Mouse (Mus musculus): ENCODE measurements around the gene Saxo1. TPM values are rescaled to one million over a fixed set of nuclear protein-coding genes. Genes with fewer than 3 reads are reported as not detected.

The Saxo1 gene
- total RNA-seq, 2 experiments from 2014 or later: not detected

DNA sequence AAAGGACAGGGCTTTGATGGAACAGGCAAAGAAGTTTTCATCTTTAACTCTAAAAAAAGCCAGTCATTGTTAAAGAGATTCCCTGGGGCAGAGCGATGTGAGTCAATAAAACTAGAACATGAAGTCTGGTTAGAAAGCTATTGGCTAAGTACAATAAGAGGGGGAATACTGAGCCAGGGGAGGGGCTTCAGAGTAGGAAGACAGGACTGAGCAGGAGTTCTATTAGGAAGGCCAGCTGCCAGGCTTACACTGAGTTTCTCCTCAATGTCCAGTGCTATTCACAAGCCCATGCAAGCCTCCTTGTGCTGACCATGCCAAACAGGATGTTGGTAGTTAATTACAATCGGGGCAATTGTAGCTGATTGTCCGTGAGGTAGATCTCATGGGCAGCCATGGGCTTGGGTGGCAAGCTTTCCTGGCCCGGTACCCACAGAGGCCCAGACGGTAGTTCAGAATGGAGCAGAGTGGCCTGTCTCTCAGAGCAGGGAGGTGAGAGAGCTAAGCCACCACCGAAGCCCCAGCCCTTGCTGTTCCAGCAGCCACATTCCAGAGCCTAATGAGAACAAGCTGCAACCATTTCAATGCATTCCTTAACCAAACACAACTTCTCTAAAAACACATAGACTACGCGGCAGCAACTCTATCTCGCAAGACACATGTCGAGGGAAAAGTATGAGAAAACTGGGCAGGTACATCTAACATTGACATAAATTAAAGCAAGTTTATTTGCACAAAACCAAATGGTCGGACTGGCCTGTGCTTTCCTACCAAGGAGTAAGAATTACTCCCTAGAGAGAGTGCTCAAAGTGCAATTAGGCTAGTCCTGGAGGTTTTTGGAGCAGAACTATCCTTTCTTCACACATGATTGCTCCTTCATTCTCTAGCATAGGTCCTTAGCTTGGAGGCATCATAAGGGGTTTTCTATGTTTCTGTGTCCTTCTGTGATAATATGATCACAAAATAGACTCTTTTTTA lies 30.7 kb downstream of the Saxo1 start:
- no peak for DNase-seq

DNA sequence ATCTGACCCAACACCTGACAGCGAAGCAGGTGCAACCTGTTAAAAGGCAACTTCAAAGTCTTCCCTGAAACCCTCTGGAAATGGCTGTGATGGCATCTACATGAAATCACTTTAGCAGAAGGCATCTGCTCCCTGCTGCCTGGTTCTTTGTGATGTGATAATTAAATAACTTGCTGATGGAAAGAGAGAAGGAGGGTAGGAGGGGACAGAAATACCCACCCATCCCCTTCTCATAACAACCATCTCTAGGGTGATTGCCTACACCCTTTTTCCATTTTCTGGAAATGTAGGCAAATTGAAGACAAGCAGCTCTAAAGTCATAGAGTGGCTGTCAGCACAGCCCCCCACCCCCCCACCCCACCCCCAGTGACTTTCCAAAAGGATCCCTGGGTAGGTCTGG lies 33.6 kb downstream of the Saxo1 start:
- DNase-seq: no peak

DNA sequence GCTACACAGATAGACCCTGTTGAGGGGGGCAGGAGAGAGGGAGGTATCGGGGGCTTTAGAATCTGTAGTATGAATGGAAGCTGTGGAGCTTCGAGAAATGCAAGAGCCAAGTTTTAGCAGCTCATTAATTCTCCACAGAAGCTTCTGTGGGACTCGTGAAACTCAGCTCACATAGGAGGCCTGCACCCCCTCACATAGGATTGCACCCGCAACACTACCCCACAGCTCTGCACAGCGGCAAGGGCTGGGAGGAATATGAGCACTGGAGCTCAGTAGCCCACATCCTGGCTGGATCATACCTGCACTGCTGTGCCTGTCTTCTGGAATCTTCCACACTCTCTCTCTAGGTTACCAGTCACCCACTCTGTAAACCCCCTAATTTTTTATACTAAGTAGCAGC lies 34.4 kb downstream of the Saxo1 start:
- DNase-seq: no peak

GRCm38 (mm10) chr4:86520695-86521094 lies 37.4 kb downstream of the Saxo1 start:
- DNase-seq: no peak

- no peak for DNase-seq
Observed at GRCm38 (mm10) chr4:86519953-86520352, 38.2 kb downstream of the Saxo1 start.

GRCm38 (mm10) chr4:86504656-86505055 lies 53.5 kb downstream of the Saxo1 start:
- DNase-seq: no peak

- DNase-seq: no peak
Observed at GRCm38 (mm10) chr4:86499561-86499960, 58.6 kb downstream of the Saxo1 start.

DNA sequence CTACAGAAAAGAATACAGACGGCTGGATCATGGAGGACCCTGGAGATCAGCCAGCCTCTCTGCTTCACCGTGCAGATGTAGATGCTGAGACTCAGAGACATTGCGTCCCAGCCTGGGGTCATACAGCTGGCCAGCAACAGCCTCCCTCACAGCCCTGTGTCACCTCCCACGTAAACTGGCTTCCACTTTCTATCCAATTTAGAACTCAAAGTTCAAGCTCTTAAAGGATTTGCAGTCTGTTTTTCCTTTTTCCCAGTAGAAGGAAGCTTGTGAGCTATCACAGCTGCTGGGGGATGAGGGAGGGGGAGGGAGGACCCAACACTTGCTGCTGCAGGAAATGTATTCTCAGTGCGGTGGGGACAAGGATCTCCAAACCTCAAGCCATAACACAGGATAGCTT lies 59.4 kb downstream of the Saxo1 start:
- peak; percentile 14 for DNase-seq

DNA sequence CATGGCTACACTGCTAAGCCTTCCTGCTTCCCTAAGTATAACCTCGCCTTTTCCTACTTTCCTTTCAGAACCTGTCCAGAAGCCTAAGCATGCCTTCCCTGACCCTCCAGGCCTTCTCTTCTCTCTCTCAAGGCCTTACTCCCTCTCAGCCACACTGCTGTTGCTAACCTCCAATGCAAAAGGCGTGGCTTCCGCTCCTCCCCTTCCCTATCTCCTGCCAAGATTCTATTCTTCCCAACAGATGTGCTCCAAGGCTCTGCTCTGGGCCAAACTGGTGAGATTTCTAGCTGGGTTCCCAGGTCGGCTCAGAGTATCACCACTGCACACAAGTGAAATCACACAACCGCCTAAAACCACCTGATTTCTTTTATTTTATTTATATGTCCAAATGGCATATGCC lies 69.0 kb downstream of the Saxo1 start:
- peak; percentile 32 for DNase-seq

DNA sequence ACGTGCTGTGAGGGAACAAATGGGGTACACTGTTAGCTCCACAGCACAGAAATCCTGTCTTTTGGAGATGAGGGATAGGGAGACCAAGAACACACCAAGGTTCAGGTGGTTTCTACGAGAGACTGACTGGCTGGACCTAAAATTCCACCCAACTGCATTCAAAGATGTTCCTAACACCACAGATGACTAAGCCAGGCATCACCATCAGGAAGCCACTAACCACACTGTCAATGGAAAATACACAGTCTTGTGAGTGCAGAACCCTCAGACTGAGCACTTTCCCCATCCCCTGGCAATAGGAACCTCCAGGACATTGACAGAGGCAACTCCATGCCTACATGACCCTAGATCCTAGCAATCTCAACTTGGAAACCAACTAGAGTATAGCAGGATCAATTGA lies 71.2 kb downstream of the Saxo1 start:
- no peak for DNase-seq

DNA sequence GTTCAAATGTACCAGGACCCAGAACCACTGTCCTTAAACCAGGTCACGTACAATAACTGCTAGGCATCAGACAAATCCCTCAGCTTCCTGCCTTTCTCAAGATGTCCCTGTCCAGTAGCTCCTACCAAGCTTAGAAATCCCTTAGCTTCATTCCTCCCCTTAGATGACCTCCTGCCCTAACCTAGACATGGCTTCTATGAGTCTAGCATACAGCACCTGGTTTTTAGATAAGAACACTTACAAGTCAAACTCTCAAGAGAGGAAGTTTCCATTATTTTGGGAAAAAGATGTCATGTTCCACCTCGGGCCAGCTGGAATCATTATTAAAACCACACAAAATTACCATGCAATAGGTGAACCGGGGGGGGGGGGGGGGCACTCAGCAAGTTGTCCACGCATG lies 71.6 kb downstream of the Saxo1 start:
- no peak for DNase-seq

GRCm38 (mm10) chr4:86485052-86485451 lies 73.1 kb downstream of the Saxo1 start:
- no peak for DNase-seq

- DNase-seq: no peak
Observed at GRCm38 (mm10) chr4:86483686-86484085, 74.4 kb downstream of the Saxo1 start.

DNA sequence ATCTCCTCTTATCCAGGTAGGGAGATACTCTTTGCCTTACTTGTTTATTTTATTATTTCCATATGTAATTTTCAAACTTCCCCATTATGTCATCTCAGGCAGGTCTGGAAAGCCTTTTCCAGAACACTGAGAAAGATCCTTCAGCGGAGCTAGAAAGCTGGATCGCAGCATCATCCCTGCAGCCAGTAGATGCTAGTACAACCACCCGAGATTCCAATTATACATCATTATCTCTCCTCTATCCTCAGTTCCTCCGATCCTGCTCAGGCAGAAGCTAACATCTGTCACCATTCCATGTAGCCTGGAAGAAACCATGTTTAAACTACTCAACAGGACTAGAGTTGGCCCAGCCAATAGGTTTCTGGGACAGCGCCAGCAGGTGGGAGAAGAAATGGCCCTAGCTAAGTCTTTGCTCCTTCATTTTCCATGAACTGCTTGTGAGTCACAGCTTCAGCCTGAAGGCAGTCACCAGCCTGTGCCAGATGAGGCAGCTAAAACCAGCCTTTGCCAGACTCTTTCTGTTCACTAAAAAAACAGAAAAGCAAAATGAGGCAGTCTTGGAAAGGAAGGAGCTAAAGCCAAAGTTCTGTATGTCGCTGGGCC lies 75.0 kb downstream of the Saxo1 start:
- DNase-seq: no peak

- DNase-seq: no peak
Observed at GRCm38 (mm10) chr4:86480891-86481290, 77.2 kb downstream of the Saxo1 start.

DNA sequence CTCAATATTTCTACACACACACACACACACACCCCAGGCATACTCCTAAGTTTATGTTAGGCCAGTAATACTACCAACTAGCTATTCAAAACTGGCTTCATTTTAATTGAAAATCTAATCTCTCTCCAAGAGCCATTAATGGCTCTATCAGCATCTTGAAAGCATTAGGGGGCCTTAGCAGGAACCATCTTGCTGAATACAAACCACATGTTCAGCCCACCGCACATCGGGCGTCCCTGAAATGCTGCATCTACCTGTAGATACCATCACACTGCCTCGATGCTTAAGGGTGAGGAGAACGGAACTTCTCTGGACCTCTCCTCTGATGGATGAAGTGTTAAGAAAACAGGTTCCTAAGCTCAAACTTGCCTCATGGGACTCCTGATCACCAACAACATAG lies 93.3 kb downstream of the Saxo1 start:
- DNase-seq: no peak

DNA sequence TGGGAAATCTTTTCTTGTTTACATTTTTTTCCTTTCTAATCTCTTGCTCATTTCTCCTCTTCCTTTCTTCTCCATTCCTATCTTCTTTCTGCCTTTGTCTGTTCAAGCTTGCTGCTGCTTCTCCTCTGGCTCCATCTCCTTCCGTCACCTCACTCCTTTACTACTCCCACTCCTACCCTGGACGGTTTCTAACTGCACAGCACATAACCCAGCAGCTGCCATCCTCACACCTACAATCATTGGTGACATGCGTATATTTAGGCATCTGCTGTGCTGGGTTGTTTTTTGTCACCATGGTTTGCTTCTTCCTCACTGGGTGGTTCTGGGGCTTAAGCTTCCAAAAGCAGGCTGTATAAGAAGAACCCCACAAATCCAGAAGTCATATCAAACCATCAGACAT lies 107.7 kb downstream of the Saxo1 start:
- no peak for DNase-seq

DNA sequence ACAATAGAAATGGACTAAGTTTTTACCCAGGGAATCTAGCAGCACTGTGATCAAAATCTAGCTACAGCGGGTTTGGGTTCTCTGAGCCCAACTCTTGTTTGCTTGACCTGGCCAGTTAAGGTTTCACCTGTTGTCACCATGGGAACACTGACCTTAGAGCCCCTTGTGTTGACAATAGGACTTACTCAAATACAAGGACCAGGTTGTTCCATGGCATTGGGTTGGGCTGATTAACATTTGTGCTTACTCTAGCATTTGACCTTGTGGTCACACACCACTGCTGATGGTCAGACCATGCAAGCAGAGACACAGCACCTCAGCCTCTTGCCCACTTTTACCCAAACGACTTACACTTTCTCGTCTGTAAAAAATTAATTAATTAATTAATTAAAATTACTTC lies 121.8 kb downstream of the Saxo1 start:
- DNase-seq: no peak

- DNase-seq: no peak
Observed at GRCm38 (mm10) chr4:86435631-86436030, 122.5 kb downstream of the Saxo1 start.

GRCm38 (mm10) chr4:86428091-86428745 lies 129.9 kb downstream of the Saxo1 start:
- no peak for DNase-seq

GRCm38 (mm10) chr4:86427312-86427711 lies 130.8 kb downstream of the Saxo1 start:
- no peak for DNase-seq

GRCm38 (mm10) chr4:86426549-86426948 lies 131.6 kb downstream of the Saxo1 start:
- DNase-seq: no peak

DNA sequence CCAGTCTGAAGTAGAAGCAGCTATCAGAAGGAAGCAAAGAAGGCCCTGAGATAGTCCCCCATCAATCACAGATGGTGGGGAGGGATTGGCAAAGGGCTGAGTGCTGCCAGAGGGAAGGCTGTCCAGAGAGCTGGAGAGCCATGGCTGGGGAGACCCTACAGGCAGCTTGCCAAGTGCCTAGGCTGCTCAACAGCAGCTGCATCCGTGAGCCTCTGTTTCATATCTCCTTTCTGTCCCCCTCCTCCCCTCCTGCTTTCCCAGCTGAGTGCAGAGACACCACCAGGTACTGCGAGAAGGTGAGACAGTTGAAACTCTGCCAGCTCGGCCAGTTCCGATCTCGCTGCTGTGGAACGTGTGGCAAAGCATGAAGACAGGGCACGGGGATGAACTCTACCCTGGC lies 132.5 kb downstream of the Saxo1 start:
- no peak for DNase-seq

All from adrenal gland, postnatal 10 days (tissue).